Mouse (Mus musculus) kidney, adult 2 months (tissue): Measurements from ENCODE around the gene Trak1. TPM values are rescaled to one million over a fixed set of nuclear protein-coding genes. Genes with fewer than 3 reads are reported as not detected.

Source experiments
- DNase-seq: peaks from one replicate; pipeline ENCODE4 v3.0.0; 2021
- H3K27ac ChIP-seq: fragments of 200-500 bp; 2 replicates; pipeline ENCODE4 v1.5.1; 2012; ENCODE audit warnings: low read depth, low read length, control low read depth, inconsistent platforms; ENCODE audit not compliant: insufficient read depth
- H3K27me3 ChIP-seq: fragments of 200-500 bp; replicated peaks from 2 replicates; pipeline ENCODE4 v1.6.1; 2012; ENCODE audit warnings: mild to moderate bottlenecking, moderate library complexity, low read length, inconsistent platforms; ENCODE audit not compliant: control insufficient read depth, insufficient read depth
- H3K36me3 ChIP-seq: fragments of 200-500 bp; 2 replicates; pipeline ENCODE4 v1.6.1; 2012; ENCODE audit warnings: mild to moderate bottlenecking, moderate library complexity, low read length, inconsistent platforms; ENCODE audit not compliant: control insufficient read depth, insufficient read depth
- H3K4me1 ChIP-seq: fragments of 200-500 bp; 2 replicates; pipeline ENCODE4 v1.6.1; 2011; ENCODE audit warnings: low read length; ENCODE audit not compliant: control insufficient read depth, insufficient read depth
- H3K4me3 ChIP-seq: fragments of 200-500 bp; 2 replicates; pipeline ENCODE4 v1.5.1; 2011; ENCODE audit warnings: mild to moderate bottlenecking, low read depth, low read length, control low read depth; ENCODE audit not compliant: insufficient read depth
- CTCF ChIP-seq: fragments of 200-500 bp; conservative IDR thresholded peaks from 2 replicates; pipeline ENCODE4 v1.5.1; 2011; ENCODE audit warnings: low read depth, mild to moderate bottlenecking, control low read depth, low read length, moderate library complexity, mixed read lengths; ENCODE audit not compliant: insufficient read depth, insufficient read length
- POLR2A ChIP-seq: fragments of 200-500 bp; IDR thresholded peaks from one replicate; pipeline ENCODE4 v1.6.1; 2011; ENCODE audit warnings: low read depth, low read length, control low read depth
- WGBS: fragments of 180-500 bp; shearing (Covaris S2); methylation state at CpG from one replicate; pipeline ENCODE4 v1.1.7; 2018; 5-methylcytosine and 5-hydroxymethylcytosine counted together
- polyA plus RNA-seq: library from polyadenylated mRNA; depleted of rRNA; stranded (reverse); fragments of >200 nt; gene quantifications from 2 replicates; pipeline ENCODE4 v1.2.3, GENCODE M21; 2012; rRNA removed

Gene Trak1
- polyA plus RNA-seq, 1 experiment = 65.1 TPM

DNA sequence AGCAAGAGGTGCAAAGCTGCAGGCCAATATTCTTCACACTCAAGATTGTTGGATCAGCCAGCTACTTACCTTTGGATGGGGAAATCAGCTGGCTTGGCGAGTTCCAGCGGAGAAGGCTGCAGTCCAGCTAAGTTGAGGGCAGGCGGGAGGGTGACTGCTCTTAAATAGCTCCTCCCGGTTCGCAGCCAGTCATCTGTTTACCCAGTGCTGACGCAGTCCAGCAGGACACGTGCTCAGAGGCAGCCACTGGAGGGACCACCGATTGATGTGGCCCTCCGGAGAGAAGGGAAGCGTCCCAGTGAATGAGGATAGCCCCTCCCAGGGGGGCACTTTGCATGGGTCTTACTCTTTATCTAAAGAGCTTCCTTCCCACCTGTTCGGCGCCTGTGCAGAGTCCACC, 198.2 kb downstream of the Trak1 start, which contains the start of gene Cck:
Cck (minus strand) TSS at position 166 of the 400 bp plus-strand sequence.
- no peaks in the 10 kb centered on the region for H3K27me3 ChIP-seq
- no peak within 1 kb of the TSS for H3K27ac ChIP-seq
- H3K36me3 ChIP-seq = no peaks in the 10 kb centered on the region
- peak within 1 kb of the TSS; percentile 12; the same call in 1 of the 2 replicates for H3K4me3 ChIP-seq
- TF ChIP-seq CTCF (no peak), POLR2A (no peak)
- WGBS = 6% methylated on average over 12 of the region's 12 CpGs
- DNase-seq = peak; percentile 27
- H3K4me1 ChIP-seq = no peaks in the 10 kb centered on the region

DNA sequence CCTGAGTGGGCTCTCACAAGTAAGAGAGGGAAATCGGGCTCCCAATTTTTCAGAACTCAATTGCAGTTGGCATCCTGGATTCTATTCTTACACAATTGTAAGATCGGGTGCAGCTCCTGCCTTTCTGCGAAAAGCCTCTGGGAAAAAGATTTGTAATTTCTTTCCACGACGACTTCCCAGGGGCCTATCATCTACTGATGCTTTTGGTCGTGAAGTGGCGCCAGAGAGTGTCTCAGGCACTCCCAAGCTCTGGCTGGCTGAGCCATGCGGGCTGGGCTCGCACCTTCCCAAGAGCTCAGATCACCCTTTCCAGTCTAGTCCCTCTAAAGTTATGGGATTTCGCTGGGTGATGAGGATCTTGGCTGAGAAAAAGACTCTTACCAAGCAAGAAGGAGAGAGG, 198.8 kb downstream of the Trak1 start:
- Histone ChIP-seq H3K27ac (no peak overlapping the region), H3K27me3 (no peaks in the 10 kb centered on the region), H3K36me3 (no peaks in the 10 kb centered on the region), H3K4me3 (no peak overlapping the region), H3K4me1 (no peaks in the 10 kb centered on the region)
- 35% methylated on average over 10 of the region's 10 CpGs for WGBS
- no peak for TF ChIP-seq CTCF
- no peak for TF ChIP-seq POLR2A
- DNase-seq = no peak

GRCm38 (mm10) chr9:121505346-121505745, 208.0 kb downstream of the Trak1 start:
- H3K36me3 ChIP-seq = no peaks in the 10 kb centered on the region
- TF ChIP-seq CTCF (no peak), POLR2A (no peak)
- no peaks in the 10 kb centered on the region for H3K4me1 ChIP-seq
- no peaks in the 10 kb centered on the region for H3K27me3 ChIP-seq
- DNase-seq = no peak
- H3K4me3 ChIP-seq = no peak overlapping the region
- WGBS = 91% methylated on average over 8 of the region's 8 CpGs
- H3K27ac ChIP-seq = no peak overlapping the region

DNA sequence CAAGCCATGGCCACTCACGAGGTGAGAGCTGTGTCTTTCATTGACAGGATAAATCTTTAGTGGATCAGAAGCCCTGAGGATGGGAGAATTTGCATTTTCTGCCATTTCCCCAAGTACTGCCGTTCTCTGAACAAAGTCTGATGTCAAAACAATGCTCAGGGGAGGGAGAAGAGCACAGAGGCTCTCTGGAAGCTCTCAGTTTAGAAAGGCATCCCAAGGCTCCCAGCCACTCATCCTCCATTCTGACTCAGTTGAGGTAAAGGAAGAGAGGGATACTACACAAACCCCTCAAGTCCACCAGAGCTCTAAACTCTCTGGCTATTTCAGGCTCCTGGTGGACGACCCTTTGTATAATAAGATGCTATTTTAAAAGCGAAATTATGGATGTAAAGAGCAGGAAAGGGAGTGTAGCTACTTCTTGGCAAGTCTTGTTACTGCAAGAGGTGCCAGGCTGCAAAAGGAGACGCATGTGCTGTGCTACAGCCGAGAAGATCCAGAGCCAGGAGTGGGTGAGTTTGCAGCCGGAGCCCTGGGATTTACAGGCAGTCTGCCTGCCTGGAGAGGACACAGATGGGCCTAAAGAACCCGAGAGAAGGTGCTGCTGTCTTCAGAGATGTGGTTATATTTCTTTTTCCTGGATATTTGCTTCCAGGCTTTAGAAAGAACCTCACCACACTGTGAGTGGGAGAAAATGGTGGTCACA, 209.3 kb downstream of the Trak1 start:
- 69% methylated on average over 8 of the region's 8 CpGs for WGBS

DNA sequence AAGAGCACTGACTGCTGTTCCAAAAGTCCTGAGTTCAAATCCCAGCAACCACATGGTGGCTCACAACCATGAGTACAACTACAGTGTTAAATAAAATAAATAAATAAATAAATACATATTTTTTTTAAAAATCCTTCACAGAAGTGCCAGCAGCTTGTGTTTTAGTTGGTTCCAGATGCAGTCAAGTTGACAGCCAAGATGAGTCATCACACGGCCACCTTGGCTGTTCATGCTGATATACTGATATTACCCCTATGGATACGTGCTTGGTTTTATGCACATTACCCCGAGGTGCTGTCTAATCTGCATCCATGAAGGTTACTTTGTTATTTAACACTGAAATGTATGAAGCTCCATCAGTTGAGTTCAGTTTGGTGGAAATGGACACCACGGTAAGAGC, 214.6 kb downstream of the Trak1 start:
- Histone ChIP-seq H3K27me3 (no peaks in the 10 kb centered on the region), H3K4me1 (no peaks in the 10 kb centered on the region), H3K27ac (no peak overlapping the region), H3K36me3 (no peaks in the 10 kb centered on the region), H3K4me3 (no peak overlapping the region)
- TF ChIP-seq CTCF = no peak
- no peak for TF ChIP-seq POLR2A
- DNase-seq = no peak
- 87% methylated on average over 4 of the region's 4 CpGs for WGBS

More for the DNA sequence above, 209.3 kb downstream of the Trak1 start:
- no peak overlapping the region for H3K4me3 ChIP-seq
- no peaks in the 10 kb centered on the region for H3K4me1 ChIP-seq
- no peaks in the 10 kb centered on the region for H3K36me3 ChIP-seq
- TF ChIP-seq CTCF (no peak), POLR2A (no peak)
- H3K27ac ChIP-seq = no peak overlapping the region
- no peak for DNase-seq
- no peaks in the 10 kb centered on the region for H3K27me3 ChIP-seq

DNA sequence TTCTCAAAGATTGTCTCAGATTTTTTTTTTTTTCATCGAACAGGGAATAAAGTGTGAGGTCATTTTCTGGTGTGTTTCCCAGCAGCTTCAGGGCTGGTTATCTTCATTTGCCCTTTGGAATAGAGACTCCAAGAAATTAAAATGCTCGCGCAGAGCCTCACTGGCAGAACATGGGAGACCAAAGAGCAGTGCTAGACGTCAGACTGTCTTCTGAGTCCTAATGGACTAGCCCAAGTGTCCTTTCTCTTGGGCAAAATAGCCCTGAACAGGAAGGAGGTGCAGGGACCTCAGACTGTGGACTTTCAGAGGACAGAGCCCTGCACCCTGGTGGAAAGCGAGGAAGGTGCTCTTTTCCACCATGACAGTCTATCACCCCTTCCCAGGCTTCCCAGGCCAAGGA, 217.2 kb downstream of the Trak1 start:
- DNase-seq = no peak
- no peaks in the 10 kb centered on the region for H3K36me3 ChIP-seq
- TF ChIP-seq POLR2A (no peak), CTCF (no peak)
- 72% methylated on average over 5 of the region's 5 CpGs for WGBS
- no peaks in the 10 kb centered on the region for H3K4me1 ChIP-seq
- H3K27ac ChIP-seq = no peak overlapping the region
- H3K27me3 ChIP-seq = no peaks in the 10 kb centered on the region
- H3K4me3 ChIP-seq = no peak overlapping the region

- H3K36me3 ChIP-seq = no peaks in the 10 kb centered on the region
- no peak overlapping the region for H3K27ac ChIP-seq
- WGBS = 82% methylated on average over 5 of the region's 5 CpGs
- H3K27me3 ChIP-seq = no peaks in the 10 kb centered on the region
- H3K4me1 ChIP-seq = no peaks in the 10 kb centered on the region
- TF ChIP-seq CTCF (no peak), POLR2A (no peak)
- DNase-seq = no peak
- H3K4me3 ChIP-seq = no peak overlapping the region
These were observed 222.7 kb downstream of the Trak1 start for GRCm38 (mm10) chr9:121520047-121520446.

Other genes starting within 250 kb of the Trak1 start
- 1.9 and 4.8 TPM in 2 replicates for gene Ulk4, start 20.3 kb upstream of the Trak1 start, polyA plus RNA-seq
- gene Cck, start 198.2 kb downstream of the Trak1 start, polyA plus RNA-seq = 82.6 and 87.7 TPM in 2 replicates